Mouse (Mus musculus) lung, embryonic 14.5 days (tissue): ENCODE measurements around the gene Pycr2. TPM values are rescaled to one million over a fixed set of nuclear protein-coding genes. Genes with fewer than 3 reads are reported as not detected.

ENCODE experiments used
- ATAC-seq: fragments of 200-750 bp; cut with Nextera tagmentation; 2 replicates; pipeline ENCODE4 v1.8.0; 2017; ENCODE audit warnings: mild to moderate bottlenecking, moderate TSS enrichment, moderate library complexity; ENCODE audit not compliant: insufficient read depth
- DNase-seq: peaks from one replicate; pipeline ENCODE4 v3.0.0-alpha.2; 2015
- H3K27ac ChIP-seq: fragments of 300-500 bp; sonication (generic); 2 replicates; pipeline ENCODE4 v1.5.1; 2014; ENCODE audit warnings: low read depth, mild to moderate bottlenecking, moderate library complexity
- H3K27me3 ChIP-seq: fragments of 300-500 bp; sonication (generic); 2 replicates; pipeline ENCODE4 v1.6.1; 2014; ENCODE audit warnings: low read length, control low read depth; ENCODE audit not compliant: insufficient read depth
- H3K36me3 ChIP-seq: fragments of 300-500 bp; sonication (generic); 2 replicates; pipeline ENCODE4 v1.6.1; 2014; ENCODE audit warnings: control low read depth; ENCODE audit not compliant: insufficient read depth
- H3K4me1 ChIP-seq: fragments of 300-500 bp; sonication (generic); 2 replicates; pipeline ENCODE4 v1.6.1; 2014; ENCODE audit warnings: antibody characterized with exemption, control low read depth; ENCODE audit not compliant: insufficient read depth
- H3K4me2 ChIP-seq: fragments of 300-500 bp; sonication (generic); 2 replicates; pipeline ENCODE4 v1.6.1; 2014; ENCODE audit warnings: mild to moderate bottlenecking
- H3K4me3 ChIP-seq: fragments of 300-500 bp; sonication (generic); 2 replicates; pipeline ENCODE4 v1.5.1; 2014; ENCODE audit warnings: low read depth, low read length
- H3K9ac ChIP-seq: fragments of 300-500 bp; sonication (generic); 2 replicates; pipeline ENCODE4 v1.6.1; 2014
- H3K9me3 ChIP-seq: fragments of 300-500 bp; sonication (generic); 2 replicates; pipeline ENCODE4 v1.6.1; 2016; ENCODE audit warnings: low read depth, low read length, control low read depth
- CTCF ChIP-seq: IDR thresholded peaks from 2 replicates; pipeline ENCODE4 v1.5.1; 2016; ENCODE audit warnings: antibody characterized with exemption, low read depth
- WGBS: fragments of 180-500 bp; shearing (Covaris S2); extraction: QIAGEN DNeasy Blood & Tissue Kit; methylation state at CpG from one replicate; pipeline ENCODE4 v1.1.7; 2014; 5-methylcytosine and 5-hydroxymethylcytosine counted together
- polyA plus RNA-seq: library from polyadenylated mRNA; unstranded; fragments of >200 nt; fragmentation: Nextera tagmentation; extraction: Ambion mirVana; gene quantifications from 2 replicates; pipeline ENCODE4 v1.2.1, GENCODE M21; 2014

Gene Pycr2
- polyA plus RNA-seq, 1 experiment from 2014 or later, result 92.5 TPM

DNA sequence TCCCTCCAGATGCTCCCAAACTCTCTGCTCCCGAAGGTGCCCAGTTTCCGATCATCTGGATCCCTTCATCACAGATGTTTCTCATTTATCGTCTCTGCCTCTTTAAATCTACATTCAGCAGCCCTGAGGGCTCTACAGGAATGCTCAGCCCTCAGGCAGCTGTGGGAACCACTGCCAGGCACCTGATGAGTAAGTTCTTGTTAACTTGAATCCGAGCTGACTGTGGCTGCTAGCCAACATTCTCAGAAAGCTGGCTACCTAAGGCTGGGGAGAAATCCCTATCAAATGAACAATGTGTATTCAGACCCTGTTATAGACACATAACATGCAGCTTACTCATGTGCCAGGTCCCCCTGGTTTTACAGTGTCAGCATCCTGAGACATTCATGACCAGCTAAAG lies 9.7 kb downstream of the Pycr2 start:
- Histone ChIP-seq H3K9me3 (no peaks in the 10 kb centered on the region), H3K4me3 (no peak overlapping the region), H3K36me3 (peaks cover 5% of the 10 kb centered on the region; the same call in 1 of the 2 replicates), H3K9ac (no peak overlapping the region), H3K4me2 (no peak overlapping the region), H3K4me1 (no peaks in the 10 kb centered on the region), H3K27me3 (no peaks in the 10 kb centered on the region), H3K27ac (no peak overlapping the region)
- peak; percentile 51 for DNase-seq
- ATAC-seq, result no peak
- WGBS, result 32% methylated on average over 4 of the region's 4 CpGs
- no peak for TF ChIP-seq CTCF

DNA sequence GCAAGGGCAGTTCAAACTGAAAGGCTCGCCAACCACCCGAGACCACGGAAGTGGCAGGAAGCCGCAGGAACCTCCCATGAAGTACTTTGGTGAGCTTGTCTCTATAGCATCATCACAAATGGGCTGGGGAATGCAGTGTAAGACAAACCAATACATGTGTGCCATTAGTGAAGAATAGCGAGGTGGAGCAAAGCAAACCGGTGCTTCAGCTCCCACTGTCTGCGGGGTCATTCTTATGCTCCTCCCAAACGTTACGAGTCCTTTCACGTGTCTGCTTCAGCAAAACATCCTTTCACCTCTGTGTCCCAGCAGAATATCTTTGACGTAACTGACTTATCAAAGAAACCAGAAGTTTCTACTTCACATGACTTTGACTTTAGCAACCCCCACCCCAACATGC lies 12.3 kb downstream of the Pycr2 start:
- Histone ChIP-seq H3K4me1 (no peaks in the 10 kb centered on the region), H3K4me3 (no peak overlapping the region), H3K27ac (no peak overlapping the region), H3K9ac (no peak overlapping the region), H3K36me3 (no peaks in the 10 kb centered on the region), H3K4me2 (no peak overlapping the region), H3K9me3 (no peaks in the 10 kb centered on the region), H3K27me3 (no peaks in the 10 kb centered on the region)
- ATAC-seq, result no peak
- DNase-seq, result no peak
- no peak for TF ChIP-seq CTCF
- 82% methylated on average over 11 of the region's 11 CpGs for WGBS

DNA sequence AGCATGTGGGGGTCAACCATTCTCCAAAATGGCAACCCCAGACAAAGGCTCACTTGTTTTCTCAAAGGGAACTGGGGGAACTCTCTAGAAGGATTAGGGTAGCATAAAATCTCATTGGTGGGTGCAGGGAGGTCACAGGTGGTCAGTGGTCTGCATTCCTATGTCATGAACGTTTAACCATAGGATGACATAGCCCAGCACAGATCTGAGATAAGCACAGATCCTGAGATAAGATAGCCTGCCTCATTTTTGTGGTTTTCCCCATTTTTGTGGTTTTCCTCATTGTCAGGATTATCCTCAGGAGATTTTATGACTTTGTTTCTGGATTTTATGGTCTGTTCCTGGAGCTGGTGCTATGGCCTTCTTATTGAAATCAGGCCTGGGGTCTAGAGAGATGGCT lies 13.0 kb downstream of the Pycr2 start:
- no peaks in the 10 kb centered on the region for H3K4me1 ChIP-seq
- WGBS, result 7% methylated on average over 1 of the region's 1 CpGs
- no peaks in the 10 kb centered on the region for H3K9me3 ChIP-seq
- TF ChIP-seq CTCF, result no peak
- H3K9ac ChIP-seq, result no peak overlapping the region
- no peaks in the 10 kb centered on the region for H3K27me3 ChIP-seq
- no peak overlapping the region for H3K4me2 ChIP-seq
- DNase-seq, result no peak
- H3K36me3 ChIP-seq, result no peaks in the 10 kb centered on the region
- ATAC-seq, result no peak
- no peak overlapping the region for H3K4me3 ChIP-seq
- H3K27ac ChIP-seq, result no peak overlapping the region

DNA sequence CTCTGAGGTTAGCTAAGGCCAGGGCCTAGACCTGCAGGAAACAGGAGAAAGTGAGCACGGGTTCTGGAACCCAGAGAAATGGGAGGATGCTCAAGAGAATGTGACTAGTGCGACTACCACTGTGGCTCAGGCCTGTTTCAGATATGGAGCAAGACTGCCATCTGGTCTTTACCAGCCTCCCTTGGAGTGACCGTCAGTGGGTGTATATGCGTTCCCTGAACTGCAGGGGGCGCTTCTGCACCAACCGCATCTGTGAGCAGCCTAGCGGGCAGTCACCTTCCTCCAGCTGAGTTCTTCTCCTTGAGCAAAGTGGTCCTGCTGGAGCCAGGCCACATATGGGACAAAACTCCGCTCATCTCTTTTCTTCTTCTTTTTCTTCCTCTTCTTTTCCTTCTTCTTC lies 15.6 kb downstream of the Pycr2 start:
- DNase-seq (peak; percentile 60), ATAC-seq (0 out of 2 replicates have a peak, but pooled peaks have one; percentile 8)
- H3K4me2 ChIP-seq, result no peak overlapping the region
- WGBS, result 29% methylated on average over 8 of the region's 8 CpGs
- peak; percentile 72 for TF ChIP-seq CTCF
- no peaks in the 10 kb centered on the region for H3K9me3 ChIP-seq
- H3K36me3 ChIP-seq, result no peaks in the 10 kb centered on the region
- no peaks in the 10 kb centered on the region for H3K27me3 ChIP-seq
- H3K4me3 ChIP-seq, result no peak overlapping the region
- H3K9ac ChIP-seq, result no peak overlapping the region
- H3K4me1 ChIP-seq, result no peaks in the 10 kb centered on the region
- no peak overlapping the region for H3K27ac ChIP-seq

DNA sequence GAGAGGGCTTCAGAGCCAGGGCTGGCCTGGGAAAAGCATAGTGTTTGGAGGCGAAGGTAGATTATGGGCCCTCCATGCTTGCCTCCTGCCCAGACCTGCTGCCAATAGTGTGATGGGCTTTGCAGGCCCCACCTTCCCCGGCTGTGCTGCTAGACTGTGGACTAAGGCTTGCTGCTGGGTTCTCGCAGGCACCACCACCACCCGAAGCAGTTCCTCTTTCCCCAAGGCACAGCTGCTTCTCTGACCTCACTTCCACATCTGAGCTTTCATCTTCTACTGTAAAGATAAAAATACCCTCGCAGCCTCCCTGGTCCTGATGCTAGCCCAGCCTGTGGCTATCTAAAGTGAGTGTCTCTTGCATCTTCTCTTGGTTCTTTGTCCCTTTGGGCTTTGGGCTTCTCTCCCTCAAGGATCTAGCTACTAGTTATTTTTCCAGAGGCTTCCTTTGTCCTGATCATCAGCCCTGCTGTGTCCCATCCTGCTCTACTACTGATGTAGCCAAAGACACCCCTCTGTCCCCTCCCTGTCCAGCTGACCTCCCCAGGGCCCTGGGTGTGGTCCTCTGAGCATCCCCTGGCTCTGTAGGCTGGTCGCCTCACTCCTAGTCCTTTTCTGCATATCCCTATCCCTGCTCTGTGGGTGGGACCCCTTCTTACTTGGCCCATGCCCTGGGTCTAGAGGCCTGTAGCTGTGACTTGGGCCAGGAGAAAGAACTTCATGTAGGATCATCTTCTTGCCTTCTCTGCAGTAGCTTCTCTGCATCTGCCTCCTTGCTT lies 18.4 kb downstream of the Pycr2 start:
- Histone ChIP-seq H3K4me1 (no peaks in the 10 kb centered on the region), H3K4me3 (no peak overlapping the region), H3K4me2 (no peak overlapping the region), H3K36me3 (no peaks in the 10 kb centered on the region), H3K9me3 (no peaks in the 10 kb centered on the region), H3K27me3 (no peaks in the 10 kb centered on the region), H3K9ac (no peak overlapping the region), H3K27ac (no peak overlapping the region)
- no peak for DNase-seq
- TF ChIP-seq CTCF, result no peak
- WGBS, result 71% methylated on average over 6 of the region's 6 CpGs
- no peak for ATAC-seq

DNA sequence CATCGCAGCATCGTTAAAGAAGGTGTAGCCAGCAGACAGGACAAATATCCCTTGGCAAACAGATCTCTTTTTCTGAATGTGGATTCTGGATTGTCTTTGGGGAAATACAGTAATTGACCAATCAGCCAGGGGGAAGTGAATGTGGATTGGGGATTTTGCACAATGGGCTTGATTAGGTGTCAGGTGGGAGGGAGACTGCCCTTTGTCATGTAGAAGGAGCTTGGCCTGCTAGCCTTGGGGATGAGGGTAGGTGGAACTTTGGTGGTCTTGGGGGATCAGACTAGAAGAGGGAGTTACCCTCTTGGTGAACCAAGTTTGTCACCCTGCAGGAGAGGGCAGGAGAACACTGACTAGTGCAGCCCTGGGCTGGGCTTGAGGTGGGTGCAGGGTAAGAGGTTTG lies 20.6 kb downstream of the Pycr2 start:
- H3K27me3 ChIP-seq, result no peaks in the 10 kb centered on the region
- H3K9ac ChIP-seq, result no peak overlapping the region
- H3K4me1 ChIP-seq, result no peaks in the 10 kb centered on the region
- ATAC-seq (no peak), DNase-seq (no peak)
- no peaks in the 10 kb centered on the region for H3K9me3 ChIP-seq
- no peak overlapping the region for H3K27ac ChIP-seq
- H3K4me3 ChIP-seq, result no peak overlapping the region
- no peak for TF ChIP-seq CTCF
- no peak overlapping the region for H3K4me2 ChIP-seq
- no peaks in the 10 kb centered on the region for H3K36me3 ChIP-seq
- 47% methylated on average over 2 of the region's 2 CpGs for WGBS

DNA sequence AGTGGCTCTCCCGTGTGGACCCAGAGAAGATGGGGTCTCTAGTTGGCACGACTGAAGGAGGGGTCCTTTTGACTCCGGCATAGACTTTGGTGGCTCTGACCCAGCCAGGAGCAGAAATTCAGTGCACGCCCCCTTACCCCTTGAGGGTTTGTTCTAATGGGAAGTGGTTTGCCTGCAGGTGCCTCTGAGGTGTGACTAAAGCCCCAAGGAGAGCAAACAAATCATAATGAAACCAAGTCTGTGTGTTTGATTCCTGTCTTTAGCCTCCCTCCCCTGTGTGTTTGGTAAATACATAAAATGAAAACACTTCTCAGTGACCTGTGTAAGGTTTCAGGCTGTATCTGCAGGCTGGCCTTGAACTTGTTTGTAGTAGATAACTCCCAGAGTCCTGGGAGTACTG lies 22.2 kb downstream of the Pycr2 start:
- Histone ChIP-seq H3K9ac (no peak overlapping the region), H3K4me3 (no peak overlapping the region), H3K27me3 (no peaks in the 10 kb centered on the region), H3K4me1 (no peaks in the 10 kb centered on the region), H3K27ac (no peak overlapping the region), H3K4me2 (no peak overlapping the region), H3K9me3 (no peaks in the 10 kb centered on the region), H3K36me3 (no peaks in the 10 kb centered on the region)
- DNase-seq (no peak), ATAC-seq (no peak)
- WGBS, result 49% methylated on average over 4 of the region's 4 CpGs
- TF ChIP-seq CTCF, result no peak
